Mouse (Mus musculus) stomach, embryonic 16.5 days (tissue): ENCODE results near the gene Taf1. TPM values are rescaled to one million over a fixed set of nuclear protein-coding genes. Genes with fewer than 3 reads are reported as not detected.

Experiments
- ATAC-seq: fragments of 200-750 bp; cut with Nextera tagmentation; 2 replicates; pipeline ENCODE4 v1.8.0; 2017; ENCODE audit warnings: moderate number of reproducible peaks, moderate TSS enrichment; ENCODE audit not compliant: insufficient read depth, low FRiP score
- H3K27ac ChIP-seq: fragments of 300-500 bp; sonication (generic); 2 replicates; pipeline ENCODE4 v1.5.1; 2014; ENCODE audit warnings: low read length
- H3K27me3 ChIP-seq: fragments of 300-500 bp; sonication (generic); 2 replicates; pipeline ENCODE4 v1.6.1; 2014; ENCODE audit warnings: low read length, control low read depth, mixed read lengths; ENCODE audit not compliant: control insufficient read depth, insufficient read depth
- H3K36me3 ChIP-seq: fragments of 300-500 bp; sonication (generic); 2 replicates; pipeline ENCODE4 v1.6.1; 2014; ENCODE audit warnings: low read length; ENCODE audit not compliant: control insufficient read depth, insufficient read depth
- H3K4me1 ChIP-seq: fragments of 300-500 bp; sonication (generic); 2 replicates; pipeline ENCODE4 v1.6.1; 2014; ENCODE audit warnings: low read length, control low read depth, mixed read lengths; ENCODE audit not compliant: control insufficient read depth, insufficient read depth
- H3K4me2 ChIP-seq: fragments of 300-500 bp; sonication (generic); 2 replicates; pipeline ENCODE4 v1.6.1; 2014; ENCODE audit warnings: low read depth, low read length, mixed read lengths
- H3K4me3 ChIP-seq: fragments of 300-500 bp; sonication (generic); replicated peaks from 2 replicates; pipeline ENCODE4 v1.5.1; 2014; ENCODE audit warnings: mild to moderate bottlenecking, low read length
- H3K9ac ChIP-seq: fragments of 300-500 bp; sonication (generic); 2 replicates; pipeline ENCODE4 v1.6.1; 2014; ENCODE audit warnings: low read length
- H3K9me3 ChIP-seq: fragments of 300-500 bp; sonication (generic); replicated peaks from 2 replicates; pipeline ENCODE4 v1.6.1; 2016; ENCODE audit warnings: low read length, control low read depth; ENCODE audit not compliant: control insufficient read depth
- WGBS: fragments of 180-500 bp; shearing (Covaris S2); extraction: QIAGEN DNeasy Blood & Tissue Kit; methylation state at CpG from one replicate; pipeline ENCODE4 v1.1.7; 2014; 5-methylcytosine and 5-hydroxymethylcytosine counted together
- polyA plus RNA-seq: library from polyadenylated mRNA; unstranded; fragments of >200 nt; fragmentation: Nextera tagmentation; extraction: Ambion mirVana; gene quantifications from 2 replicates; pipeline ENCODE4 v1.2.1, GENCODE M21; 2015

Taf1 gene
- polyA plus RNA-seq, 1 experiment from 2014 or later: 14.0 TPM

GRCm38 (mm10) chrX:101617889-101618288 lies 85.4 kb downstream of the Taf1 start:
- H3K4me3 ChIP-seq: no peak overlapping the region
- ATAC-seq: no peak
- H3K36me3 ChIP-seq: no peaks in the 10 kb centered on the region
- no peaks in the 10 kb centered on the region for H3K9me3 ChIP-seq
- no peak overlapping the region for H3K27ac ChIP-seq
- no peaks in the 10 kb centered on the region for H3K27me3 ChIP-seq
- H3K9ac ChIP-seq: no peak overlapping the region
- WGBS: 46% methylated on average over 10 of the region's 10 CpGs
- H3K4me1 ChIP-seq: no peaks in the 10 kb centered on the region
- no peak overlapping the region for H3K4me2 ChIP-seq

GRCm38 (mm10) chrX:101620317-101620716 lies 87.8 kb downstream of the Taf1 start:
- no peaks in the 10 kb centered on the region for H3K27me3 ChIP-seq
- no peak overlapping the region for H3K27ac ChIP-seq
- no peaks in the 10 kb centered on the region for H3K9me3 ChIP-seq
- WGBS: 66% methylated on average over 6 of the region's 6 CpGs
- H3K4me3 ChIP-seq: no peak overlapping the region
- no peaks in the 10 kb centered on the region for H3K36me3 ChIP-seq
- no peaks in the 10 kb centered on the region for H3K4me1 ChIP-seq
- no peak for ATAC-seq
- no peak overlapping the region for H3K4me2 ChIP-seq
- H3K9ac ChIP-seq: no peak overlapping the region

GRCm38 (mm10) chrX:101622539-101622938 lies 90.0 kb downstream of the Taf1 start:
- 52% methylated on average over 3 of the region's 3 CpGs for WGBS
- no peaks in the 10 kb centered on the region for H3K4me1 ChIP-seq
- H3K4me2 ChIP-seq: no peak overlapping the region
- no peaks in the 10 kb centered on the region for H3K27me3 ChIP-seq
- no peak for ATAC-seq
- H3K4me3 ChIP-seq: no peak overlapping the region
- no peak overlapping the region for H3K9ac ChIP-seq
- no peak overlapping the region for H3K27ac ChIP-seq
- H3K9me3 ChIP-seq: no peaks in the 10 kb centered on the region
- no peaks in the 10 kb centered on the region for H3K36me3 ChIP-seq

GRCm38 (mm10) chrX:101636821-101637525 lies 104.4 kb downstream of the Taf1 start:
- Histone ChIP-seq H3K9me3 (no peaks in the 10 kb centered on the region), H3K9ac (no peak overlapping the region), H3K27me3 (no peaks in the 10 kb centered on the region; the same call in 1 of the 2 replicates), H3K36me3 (no peaks in the 10 kb centered on the region), H3K4me2 (no peak overlapping the region), H3K27ac (no peak overlapping the region), H3K4me1 (no peaks in the 10 kb centered on the region), H3K4me3 (no peak overlapping the region)
- no peak for ATAC-seq
- 45% methylated on average over 8 of the region's 9 CpGs for WGBS

DNA sequence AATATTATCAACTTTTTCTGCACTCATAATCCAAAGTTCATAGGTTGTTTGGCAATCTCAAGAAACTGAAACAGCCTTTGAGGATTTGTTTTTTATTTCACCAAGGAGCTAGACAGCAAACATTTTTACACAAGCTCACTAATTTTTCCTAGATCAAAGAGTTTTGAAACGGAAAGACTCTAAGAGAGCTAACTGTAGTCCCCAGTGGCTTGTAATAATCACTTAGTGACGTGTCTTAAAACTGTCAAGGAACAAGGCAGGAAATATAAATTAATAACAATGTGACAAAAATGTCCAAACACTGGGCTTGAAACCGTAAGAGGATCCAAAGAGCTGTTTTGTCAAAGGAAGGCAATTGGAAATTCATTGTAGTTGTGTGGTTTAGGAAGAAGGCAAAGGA lies 106.3 kb downstream of the Taf1 start:
- H3K9me3 ChIP-seq: no peaks in the 10 kb centered on the region
- H3K4me3 ChIP-seq: peak overlapping the region; percentile 54
- H3K27me3 ChIP-seq: no peaks in the 10 kb centered on the region; the same call in 1 of the 2 replicates
- 19% methylated on average over 3 of the region's 3 CpGs for WGBS
- 0 out of 2 replicates have a peak overlapping the region, but pooled peaks have one; percentile 30 for H3K9ac ChIP-seq
- no peaks in the 10 kb centered on the region for H3K36me3 ChIP-seq
- H3K4me1 ChIP-seq: no peaks in the 10 kb centered on the region
- ATAC-seq: no peak
- peak overlapping the region; percentile 38; the same call in 1 of the 2 replicates for H3K27ac ChIP-seq
- peak overlapping the region; percentile 53 for H3K4me2 ChIP-seq

GRCm38 (mm10) chrX:101639306-101639705 lies 106.8 kb downstream of the Taf1 start:
- no peak for ATAC-seq
- peak overlapping the region; percentile 53 for H3K4me2 ChIP-seq
- H3K4me3 ChIP-seq: peak overlapping the region; percentile 54
- H3K9ac ChIP-seq: 0 out of 2 replicates have a peak overlapping the region, but pooled peaks have one; percentile 30
- H3K27ac ChIP-seq: peak overlapping the region; percentile 38
- no peaks in the 10 kb centered on the region; the same call in 1 of the 2 replicates for H3K27me3 ChIP-seq
- no peaks in the 10 kb centered on the region for H3K9me3 ChIP-seq
- 13% methylated on average over 13 of the region's 13 CpGs for WGBS
- no peaks in the 10 kb centered on the region for H3K36me3 ChIP-seq
- no peaks in the 10 kb centered on the region for H3K4me1 ChIP-seq

GRCm38 (mm10) chrX:101639741-101640166 lies 107.2 kb downstream of the Taf1 start, which contains the start of gene Ogt:
TSS of gene Ogt (plus strand) at chrX:101640060.
- ATAC-seq: peak; percentile 94
- Histone ChIP-seq H3K27me3 (no peaks in the 10 kb centered on the region; the same call in 1 of the 2 replicates), H3K4me2 (peak within 1 kb of the TSS; percentile 66), H3K27ac (peak within 1 kb of the TSS; percentile 87), H3K4me3 (peak within 1 kb of the TSS; percentile 54), H3K9me3 (no peaks in the 10 kb centered on the region), H3K4me1 (no peaks in the 10 kb centered on the region), H3K9ac (peak within 1 kb of the TSS; percentile 84), H3K36me3 (no peaks in the 10 kb centered on the region)
- 11% methylated on average over 24 of the region's 24 CpGs for WGBS

DNA sequence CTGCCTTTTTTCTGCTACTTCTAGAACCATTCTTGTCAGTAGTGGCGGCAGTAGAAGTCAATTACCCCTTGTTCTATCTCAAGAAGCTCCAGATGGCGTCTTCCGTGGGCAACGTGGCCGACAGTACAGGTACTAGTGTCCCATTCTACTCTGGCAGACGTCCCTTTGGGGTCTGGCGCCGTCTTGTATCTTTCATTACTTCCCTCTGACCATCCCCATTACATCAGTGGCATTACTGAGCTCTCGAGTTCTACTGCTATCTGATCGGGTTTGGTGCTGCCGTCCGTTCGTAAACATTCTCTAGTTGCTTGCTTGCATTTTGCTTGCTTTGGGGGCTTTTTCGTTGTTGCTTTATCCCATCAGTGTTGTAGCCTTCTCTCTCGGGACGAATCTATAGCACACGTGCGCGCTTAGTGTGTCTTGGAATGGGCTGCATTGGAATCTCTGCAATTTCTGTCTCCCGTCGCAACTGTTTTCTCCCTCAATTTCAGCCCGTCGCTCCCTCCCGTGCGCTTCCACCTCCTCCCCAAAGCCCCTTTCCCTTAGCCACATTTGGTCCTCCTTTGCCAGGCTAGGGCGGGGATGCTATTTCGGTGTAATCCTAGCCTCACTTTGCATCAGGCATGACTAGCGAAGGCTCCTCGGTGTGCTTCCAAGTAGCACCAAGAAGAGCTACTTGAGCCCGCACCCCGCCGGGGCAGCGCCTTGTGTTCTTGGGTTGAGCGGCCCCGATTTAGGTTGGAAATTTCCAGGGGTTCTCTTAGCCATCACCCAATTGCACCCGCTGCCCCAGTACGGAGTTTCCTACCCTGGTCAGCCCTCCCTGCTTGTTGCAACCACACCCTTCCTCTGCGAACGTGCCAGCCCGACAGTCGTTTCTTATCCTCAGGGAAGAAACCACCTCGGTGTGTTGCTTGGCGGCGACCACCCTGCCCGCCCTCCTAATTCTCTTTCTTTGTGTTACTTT lies 107.9 kb downstream of the Taf1 start:
- H3K9me3 ChIP-seq: no peaks in the 10 kb centered on the region
- H3K4me1 ChIP-seq: no peaks in the 10 kb centered on the region
- peak overlapping the region; percentile 66 for H3K4me2 ChIP-seq
- 11% methylated on average over 45 of the region's 45 CpGs for WGBS
- ATAC-seq: peak; percentile 26; the same call in 1 of the 2 replicates
- H3K27me3 ChIP-seq: no peaks in the 10 kb centered on the region; the same call in 1 of the 2 replicates
- H3K9ac ChIP-seq: peak overlapping the region; percentile 84
- H3K27ac ChIP-seq: peak overlapping the region; percentile 87
- no peaks in the 10 kb centered on the region for H3K36me3 ChIP-seq
- peak overlapping the region; percentile 54 for H3K4me3 ChIP-seq
